Mouse (Mus musculus): ENCODE data around the gene Sox5.

Sox5 gene

GRCm38 (mm10) chr6:144648896-144649295, 132.9 kb downstream of the Sox5 start:
- no peak for DNase-seq

- no peak for DNase-seq
Observed at GRCm38 (mm10) chr6:144648124-144648591, 133.6 kb downstream of the Sox5 start.

- no peak for DNase-seq
Observed at GRCm38 (mm10) chr6:144646331-144646730, 135.4 kb downstream of the Sox5 start.

GRCm38 (mm10) chr6:144645796-144646195, 136.0 kb downstream of the Sox5 start:
- DNase-seq: no peak

GRCm38 (mm10) chr6:144644711-144645110, 137.1 kb downstream of the Sox5 start:
- DNase-seq: peak; percentile 71 to 72

GRCm38 (mm10) chr6:144643601-144644000, 138.2 kb downstream of the Sox5 start:
- DNase-seq: peak; percentile 10 to 43

- DNase-seq: no peak
Observed at GRCm38 (mm10) chr6:144641888-144642287, 139.9 kb downstream of the Sox5 start.

- no peak for DNase-seq
Observed at GRCm38 (mm10) chr6:144640591-144640990, 141.2 kb downstream of the Sox5 start.

GRCm38 (mm10) chr6:144638547-144638946, 143.2 kb downstream of the Sox5 start:
- DNase-seq: no peak

- no peak for DNase-seq
Observed at GRCm38 (mm10) chr6:144627539-144628115, 154.2 kb downstream of the Sox5 start.

GRCm38 (mm10) chr6:144621089-144621769, 160.5 kb downstream of the Sox5 start:
- peak; percentile 82 to 85 for DNase-seq

- DNase-seq: no peak
Observed at GRCm38 (mm10) chr6:144611383-144611791, 170.4 kb downstream of the Sox5 start.

GRCm38 (mm10) chr6:144610878-144611277, 170.9 kb downstream of the Sox5 start:
- DNase-seq: no peak

- no peak for DNase-seq
Observed at GRCm38 (mm10) chr6:144602883-144603282, 178.9 kb downstream of the Sox5 start.

- no peak for DNase-seq
Observed at GRCm38 (mm10) chr6:144600351-144600750, 181.4 kb downstream of the Sox5 start.

- no peak for DNase-seq
Observed at GRCm38 (mm10) chr6:144598324-144598973, 183.3 kb downstream of the Sox5 start.

- no peak for DNase-seq
Observed at GRCm38 (mm10) chr6:144596536-144597210, 185.1 kb downstream of the Sox5 start.

GRCm38 (mm10) chr6:144584854-144585253, 196.9 kb downstream of the Sox5 start:
- no peak for DNase-seq

- no peak for DNase-seq
Observed at GRCm38 (mm10) chr6:144584074-144584840, 197.5 kb downstream of the Sox5 start.

- DNase-seq: no peak
Observed at GRCm38 (mm10) chr6:144579301-144579700, 202.5 kb downstream of the Sox5 start.

GRCm38 (mm10) chr6:144570850-144571249, 210.9 kb downstream of the Sox5 start:
- DNase-seq: no peak

GRCm38 (mm10) chr6:144565827-144566226, 215.9 kb downstream of the Sox5 start:
- DNase-seq: no peak

- DNase-seq: no peak
Observed at GRCm38 (mm10) chr6:144561718-144562117, 220.1 kb downstream of the Sox5 start.

Data from kidney, postnatal 25 days (tissue).